Mouse (Mus musculus): ENCODE measurements around the gene Fktn. TPM values are rescaled to one million over a fixed set of nuclear protein-coding genes. Genes with fewer than 3 reads are reported as not detected.
"Not testable (repeated sequence)": the region's sequence is repeated elsewhere in the genome, so short reads cannot be mapped to it uniquely, and the experiment has no call there.

Gene Fktn
- polyA plus RNA-seq, 1 experiment, result 0.96 TPM

- H3K36me3 ChIP-seq (ENCODE audit: control insufficient read depth, insufficient read depth, low read length), result no peaks in the 10 kb centered on the region
- H3K4me3 ChIP-seq (ENCODE audit: low read depth, low read length), result peak overlapping the region; percentile 90
- peak overlapping the region; percentile 34 for H3K27ac ChIP-seq (ENCODE audit: insufficient read depth, low read depth, low read length)
- 24% methylated on average over 58 of the region's 58 CpGs for whole genome bisulfite sequencing
- H3K4me1 ChIP-seq (ENCODE audit: control insufficient read depth, insufficient read depth, insufficient read length, low read length), result no peaks in the 10 kb centered on the region
- H3K27me3 ChIP-seq (ENCODE audit: control insufficient read depth, insufficient read depth, low read length), result no peaks in the 10 kb centered on the region
- TF ChIP-seq CTCF (IDR thresholded peaks at IDR 0.05; ENCODE audit: extremely low read depth, insufficient read length, insufficient replicate concordance, low read depth, low read length), result no peak
- 0 out of 2 replicates have a peak, but pooled peaks have one; percentile 42 for TF ChIP-seq POLR2A (IDR thresholded peaks at IDR 0.05; ENCODE audit: low read depth, low read length)
Observed at GRCm38 (mm10) chr4:53714051-53714814, 435 bp downstream of the Fktn start.

GRCm38 (mm10) chr4:53715977-53716376 lies 2.2 kb downstream of the Fktn start:
- Histone ChIP-seq H3K27me3 (ENCODE audit: control insufficient read depth, insufficient read depth, low read length) (no peaks in the 10 kb centered on the region), H3K27ac (ENCODE audit: insufficient read depth, low read depth, low read length) (no peak overlapping the region), H3K36me3 (ENCODE audit: control insufficient read depth, insufficient read depth, low read length) (peaks cover 1% of the 10 kb centered on the region; the same call in 1 of the 2 replicates), H3K4me1 (ENCODE audit: control insufficient read depth, insufficient read depth, insufficient read length, low read length) (no peaks in the 10 kb centered on the region), H3K4me3 (ENCODE audit: low read depth, low read length) (no peak overlapping the region)
- TF ChIP-seq CTCF (IDR thresholded peaks at IDR 0.05; ENCODE audit: extremely low read depth, insufficient read length, insufficient replicate concordance, low read depth, low read length), result peak; percentile 48; the same call in 1 of the 2 replicates
- TF ChIP-seq POLR2A (IDR thresholded peaks at IDR 0.05; ENCODE audit: low read depth, low read length), result no peak

- Histone ChIP-seq H3K4me3 (ENCODE audit: low read depth, low read length) (no peak overlapping the region), H3K27ac (ENCODE audit: insufficient read depth, low read depth, low read length) (no peak overlapping the region), H3K36me3 (ENCODE audit: control insufficient read depth, insufficient read depth, low read length) (peaks cover 1% of the 10 kb centered on the region; the same call in 1 of the 2 replicates), H3K4me1 (ENCODE audit: control insufficient read depth, insufficient read depth, insufficient read length, low read length) (no peaks in the 10 kb centered on the region), H3K27me3 (ENCODE audit: control insufficient read depth, insufficient read depth, low read length) (no peaks in the 10 kb centered on the region)
- no peak for TF ChIP-seq CTCF (IDR thresholded peaks at IDR 0.05; ENCODE audit: extremely low read depth, insufficient read length, insufficient replicate concordance, low read depth, low read length)
- TF ChIP-seq POLR2A (IDR thresholded peaks at IDR 0.05; ENCODE audit: low read depth, low read length), result no peak
- WGBS, result 70% methylated on average over 4 of the region's 4 CpGs
Observed at GRCm38 (mm10) chr4:53717546-53717945, 3.7 kb downstream of the Fktn start.

GRCm38 (mm10) chr4:53718261-53718660 lies 4.5 kb downstream of the Fktn start:
- 67% methylated on average over 5 of the region's 5 CpGs for WGBS
- Histone ChIP-seq H3K4me1 (ENCODE audit: control insufficient read depth, insufficient read depth, insufficient read length, low read length) (no peaks in the 10 kb centered on the region), H3K27ac (ENCODE audit: insufficient read depth, low read depth, low read length) (no peak overlapping the region), H3K27me3 (ENCODE audit: control insufficient read depth, insufficient read depth, low read length) (no peaks in the 10 kb centered on the region), H3K36me3 (ENCODE audit: control insufficient read depth, insufficient read depth, low read length) (peaks cover 1% of the 10 kb centered on the region; the same call in 1 of the 2 replicates), H3K4me3 (ENCODE audit: low read depth, low read length) (no peak overlapping the region)
- no peak for TF ChIP-seq POLR2A (IDR thresholded peaks at IDR 0.05; ENCODE audit: low read depth, low read length)
- TF ChIP-seq CTCF (IDR thresholded peaks at IDR 0.05; ENCODE audit: extremely low read depth, insufficient read length, insufficient replicate concordance, low read depth, low read length), result no peak

- no peak overlapping the region for H3K4me3 ChIP-seq (ENCODE audit: low read depth, low read length)
- H3K27ac ChIP-seq (ENCODE audit: insufficient read depth, low read depth, low read length), result no peak overlapping the region
- TF ChIP-seq POLR2A (IDR thresholded peaks at IDR 0.05; ENCODE audit: low read depth, low read length) (no peak), CTCF (IDR thresholded peaks at IDR 0.05; ENCODE audit: extremely low read depth, insufficient read length, insufficient replicate concordance, low read depth, low read length) (no peak)
- no peaks in the 10 kb centered on the region for H3K4me1 ChIP-seq (ENCODE audit: control insufficient read depth, insufficient read depth, insufficient read length, low read length)
- 93% methylated on average over 4 of the region's 4 CpGs for WGBS
- H3K36me3 ChIP-seq (ENCODE audit: control insufficient read depth, insufficient read depth, low read length), result peaks cover 5% of the 10 kb centered on the region
- no peaks in the 10 kb centered on the region for H3K27me3 ChIP-seq (ENCODE audit: control insufficient read depth, insufficient read depth, low read length)
Observed at GRCm38 (mm10) chr4:53722506-53722905, 8.7 kb downstream of the Fktn start.

GRCm38 (mm10) chr4:53726100-53726499 lies 12.3 kb downstream of the Fktn start:
- 83% methylated on average over 2 of the region's 2 CpGs for WGBS
- not testable (repeated sequence) for H3K4me3 ChIP-seq (ENCODE audit: low read depth, low read length); H3K36me3 ChIP-seq (ENCODE audit: control insufficient read depth, insufficient read depth, low read length); H3K4me1 ChIP-seq (ENCODE audit: control insufficient read depth, insufficient read depth, insufficient read length, low read length); H3K27ac ChIP-seq (ENCODE audit: insufficient read depth, low read depth, low read length); H3K27me3 ChIP-seq (ENCODE audit: control insufficient read depth, insufficient read depth, low read length)

GRCm38 (mm10) chr4:53728121-53728520 lies 14.3 kb downstream of the Fktn start:
- no peak for TF ChIP-seq CTCF (IDR thresholded peaks at IDR 0.05; ENCODE audit: extremely low read depth, insufficient read length, insufficient replicate concordance, low read depth, low read length)
- no peak for TF ChIP-seq POLR2A (IDR thresholded peaks at IDR 0.05; ENCODE audit: low read depth, low read length)
- no peak overlapping the region for H3K4me3 ChIP-seq (ENCODE audit: low read depth, low read length)
- 95% methylated on average over 1 of the region's 1 CpGs for WGBS
- H3K27me3 ChIP-seq (ENCODE audit: control insufficient read depth, insufficient read depth, low read length), result no peaks in the 10 kb centered on the region
- peaks cover 6% of the 10 kb centered on the region for H3K36me3 ChIP-seq (ENCODE audit: control insufficient read depth, insufficient read depth, low read length)
- H3K27ac ChIP-seq (ENCODE audit: insufficient read depth, low read depth, low read length), result no peak overlapping the region
- no peaks in the 10 kb centered on the region for H3K4me1 ChIP-seq (ENCODE audit: control insufficient read depth, insufficient read depth, insufficient read length, low read length)

All from small intestine, adult 2 months (tissue).